Mouse (Mus musculus): ENCODE results near the gene Enpp7.

The Enpp7 gene

DNA sequence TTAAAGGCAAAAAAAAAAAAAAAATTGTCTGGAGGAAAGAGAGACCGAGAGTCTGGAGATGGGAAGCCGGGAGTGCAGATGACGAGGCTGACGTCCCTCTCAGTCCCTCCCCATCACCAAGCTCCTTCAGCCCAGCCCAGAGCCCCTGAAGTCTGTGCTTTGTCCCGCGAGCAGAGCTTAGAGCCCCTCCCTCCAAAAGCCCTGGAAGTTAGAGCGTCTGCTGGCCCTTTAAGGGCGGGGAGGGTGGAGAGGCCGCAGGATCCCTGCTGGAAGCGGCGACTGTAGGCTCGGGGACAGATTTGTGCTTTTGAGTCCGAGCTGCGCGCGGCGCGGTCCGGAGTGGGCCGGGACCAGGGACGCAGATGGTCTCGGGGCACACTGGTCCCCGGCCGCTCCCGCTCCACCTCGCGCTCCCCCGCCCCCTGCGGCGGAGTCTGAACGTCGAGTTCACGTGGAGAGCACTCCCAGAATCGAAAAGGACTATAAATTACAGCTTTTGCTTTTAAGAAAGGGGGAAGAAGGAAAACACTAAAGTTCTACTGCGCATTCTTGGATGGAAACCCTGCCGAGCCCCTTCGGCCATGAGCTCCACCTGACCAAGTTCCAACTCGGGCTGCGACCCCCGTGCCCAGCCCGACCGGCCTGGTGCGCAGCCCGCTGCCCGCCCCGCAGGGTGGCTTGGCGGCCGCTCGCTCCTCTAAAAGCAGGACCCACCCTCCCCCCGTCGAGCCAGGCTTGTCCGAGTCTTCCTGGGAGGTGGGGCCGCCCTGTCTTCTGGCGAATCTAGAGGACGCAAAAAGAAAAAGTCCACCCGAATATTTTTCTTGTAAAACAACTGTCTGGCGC is 49.2 kb downstream of the Enpp7 start:
- peak; percentile 52 for DNase-seq

DNA sequence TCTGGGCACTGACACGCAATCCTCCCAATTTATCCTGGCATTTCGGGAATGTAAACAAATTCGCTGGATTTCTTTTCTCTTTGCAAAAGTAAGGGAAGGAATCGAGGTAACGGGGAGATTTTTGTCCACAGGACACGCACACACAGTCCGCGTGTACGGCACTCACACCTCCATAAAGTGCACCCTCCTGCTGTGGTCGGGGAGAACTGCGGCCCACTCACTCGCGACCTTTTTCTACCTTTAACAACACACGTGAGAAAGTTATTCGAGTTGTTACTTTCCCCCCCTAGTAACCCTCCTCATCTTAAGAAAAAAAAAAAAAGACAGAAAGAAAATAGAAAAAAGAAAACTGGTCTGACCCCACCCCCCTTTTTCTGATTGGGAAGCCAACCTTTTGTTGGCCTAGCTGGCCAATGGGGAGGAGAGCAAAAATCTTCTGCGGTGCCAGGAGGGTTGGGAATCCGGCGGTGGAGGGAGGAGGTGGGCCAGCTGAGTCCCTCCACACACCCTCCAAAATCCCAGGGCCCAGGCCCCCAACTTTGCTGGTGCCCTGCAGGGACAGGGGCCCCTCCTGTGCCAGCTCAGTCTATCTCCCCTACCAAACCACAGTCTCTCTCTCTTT is 49.9 kb downstream of the Enpp7 start:
- DNase-seq, result peak; percentile 42

DNA sequence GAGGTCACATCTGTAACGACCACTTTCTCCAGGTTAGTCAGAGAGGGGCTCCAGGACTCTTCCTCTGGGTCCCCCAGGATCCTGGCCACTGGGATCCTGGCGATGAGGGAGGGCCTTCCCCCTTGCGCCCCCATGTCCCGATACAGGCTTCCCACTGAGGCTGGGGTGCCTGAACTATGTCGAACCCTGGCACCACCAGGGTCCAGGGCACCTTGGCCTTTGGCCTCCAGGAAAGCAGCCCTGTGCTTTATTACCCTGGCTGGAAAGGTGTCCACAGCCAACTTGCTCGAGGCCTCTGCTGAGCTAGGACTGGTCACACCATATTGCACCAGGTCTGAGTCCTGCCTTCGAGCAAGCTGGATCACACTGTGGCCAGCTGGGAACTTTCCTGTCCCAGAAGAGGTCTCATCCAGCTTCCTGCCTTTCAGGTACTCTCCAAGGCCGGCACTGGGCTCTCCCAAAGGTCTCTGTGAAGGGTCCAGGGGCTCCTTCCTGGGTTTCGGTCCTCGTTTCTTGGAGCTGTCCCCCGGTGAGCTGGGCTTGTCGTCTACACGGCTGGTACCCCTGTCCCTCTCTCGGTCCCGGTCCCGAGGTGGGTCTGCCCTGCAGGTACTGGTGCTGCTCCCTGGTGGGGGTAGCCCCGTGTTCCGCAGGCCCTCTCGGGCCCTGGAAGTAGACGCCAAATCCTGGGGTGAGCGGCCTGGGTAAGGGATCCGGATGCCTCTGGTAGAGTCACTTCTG is 50.9 kb downstream of the Enpp7 start:
- peak; percentile 67 for DNase-seq

DNA sequence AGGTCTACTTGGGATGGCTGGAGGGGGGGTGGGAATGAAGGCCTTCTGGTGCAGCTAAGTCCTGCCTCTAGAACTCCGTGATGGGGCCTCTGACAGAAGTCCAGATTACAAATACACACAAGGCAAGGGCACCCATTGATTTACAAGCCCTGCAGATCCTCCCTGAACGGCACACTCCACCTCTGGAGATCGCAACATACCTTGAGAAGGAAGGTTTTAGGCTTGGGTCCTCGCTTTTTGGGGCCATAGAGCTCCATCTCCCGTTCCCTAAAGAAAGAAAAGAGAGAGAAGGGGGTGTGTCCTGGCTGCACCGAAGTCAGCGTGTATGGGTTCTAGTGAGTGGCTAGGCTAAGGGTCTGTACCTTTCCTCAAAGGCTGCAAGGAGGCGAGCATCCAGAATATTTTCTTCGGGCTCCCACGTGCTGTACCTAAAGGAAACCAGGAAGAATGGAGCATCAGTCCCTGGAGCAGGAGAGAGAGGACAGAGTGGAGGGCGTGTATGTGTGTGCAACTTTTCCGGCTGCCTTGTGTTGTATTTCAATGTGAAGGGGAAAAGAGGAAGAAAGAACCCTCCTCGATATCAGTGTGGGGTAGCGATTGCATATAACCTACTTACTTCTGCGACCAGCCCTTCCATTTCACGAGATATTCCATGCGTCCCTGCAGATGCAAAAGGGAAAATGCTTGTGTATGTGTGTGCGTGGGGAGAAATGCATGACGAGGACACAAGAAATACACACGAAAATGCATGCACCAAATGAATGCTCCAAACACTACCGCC is 51.9 kb downstream of the Enpp7 start:
- DNase-seq, result peak; percentile 52

DNA sequence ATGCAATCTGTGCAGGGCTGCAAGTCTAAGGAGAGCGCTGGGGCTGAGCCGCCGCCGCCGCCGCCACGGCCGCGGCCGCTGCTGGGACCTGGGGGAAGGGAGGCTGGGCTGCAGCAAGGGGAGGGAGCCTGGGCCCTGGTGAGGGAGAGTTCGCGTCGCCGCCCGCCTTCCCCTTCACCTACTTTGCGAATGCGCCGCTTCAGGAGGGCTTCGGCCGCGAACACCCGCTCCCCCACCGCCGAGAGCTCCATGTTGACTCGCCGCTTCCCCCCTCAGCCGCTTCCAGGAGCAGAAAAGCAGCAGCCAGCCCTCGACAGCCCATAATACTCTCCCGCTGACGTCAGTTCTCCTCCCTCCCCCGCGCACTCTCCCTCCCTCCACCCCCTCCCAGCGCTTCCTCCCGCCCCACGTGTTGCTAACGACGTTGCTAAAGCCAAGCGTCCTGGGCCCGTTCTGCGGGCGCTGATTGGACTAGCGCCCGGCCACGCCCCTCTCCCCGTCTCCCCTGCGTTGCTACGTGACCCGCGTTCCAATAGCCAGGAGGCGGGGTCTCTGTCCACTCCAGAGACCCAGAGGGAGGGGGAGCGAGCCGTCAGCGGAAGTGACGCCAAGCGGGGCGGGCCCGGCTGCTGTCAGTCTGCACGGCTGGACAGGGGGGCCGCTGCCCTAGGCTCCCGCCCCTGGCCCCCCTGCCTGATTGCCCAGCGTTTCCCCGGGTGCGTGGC is 52.8 kb downstream of the Enpp7 start, which contains the start of gene Cbx8:
Cbx8 (minus strand) TSS at position 370 of the 725 bp plus-strand sequence.
- DNase-seq, result peak; percentile 100

DNA sequence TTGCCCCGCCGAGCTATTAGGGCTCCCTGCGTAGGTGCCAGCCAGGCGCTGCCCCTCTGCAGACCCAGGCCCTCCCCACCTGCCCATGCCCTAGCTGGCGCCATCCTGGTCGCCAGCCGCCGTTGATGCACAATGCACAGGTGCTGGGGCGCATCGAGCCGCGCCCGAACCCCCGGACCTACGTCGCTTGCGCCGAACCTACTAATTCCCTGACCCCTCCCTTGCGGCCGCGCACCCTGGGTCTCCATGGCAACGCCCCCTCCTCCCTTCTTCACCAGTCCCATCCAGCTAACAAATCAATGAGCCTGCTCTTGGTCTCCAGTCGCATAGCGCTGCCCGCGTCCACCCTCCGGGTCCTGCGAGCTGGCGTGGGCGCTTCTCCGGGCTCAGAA is 53.3 kb downstream of the Enpp7 start:
- DNase-seq, result no peak

- no peak for DNase-seq
These were observed 53.9 kb downstream of the Enpp7 start for GRCm38 (mm10) chr11:119041750-119042465.
